Mouse (Mus musculus) limb, embryonic 14.5 days (tissue): ENCODE results near the gene Prkag2. TPM values are rescaled to one million over a fixed set of nuclear protein-coding genes. Genes with fewer than 3 reads are reported as not detected.
A peak's percentile ranks its signal among the peaks of the same experiment; 100 is the strongest.

ENCODE experiments used
- ATAC-seq: fragments of 200-750 bp; cut with Nextera tagmentation; 2 replicates; pipeline ENCODE4 v1.8.0; 2017; ENCODE audit warnings: low read depth, moderate number of reproducible peaks, moderate TSS enrichment; ENCODE audit not compliant: low FRiP score
- DNase-seq: peaks from one replicate; pipeline ENCODE4 v3.0.0-alpha.2; 2015; ENCODE audit warnings: low spot score
- H3K27ac ChIP-seq: fragments of 300-500 bp; sonication (generic); replicated peaks from 2 replicates; pipeline ENCODE4 v1.5.1; 2014; ENCODE audit warnings: low read depth, mild to moderate bottlenecking, low read length, moderate library complexity, mixed read lengths
- H3K27me3 ChIP-seq: fragments of 300-500 bp; sonication (generic); 2 replicates; pipeline ENCODE4 v1.6.1; 2014; ENCODE audit warnings: low read length, mixed read lengths; ENCODE audit not compliant: control insufficient read depth, insufficient read depth
- H3K36me3 ChIP-seq: fragments of 300-500 bp; sonication (generic); 2 replicates; pipeline ENCODE4 v1.6.1; 2014; ENCODE audit warnings: mild to moderate bottlenecking, low read length, moderate library complexity, mixed read lengths; ENCODE audit not compliant: control insufficient read depth, insufficient read depth
- H3K4me1 ChIP-seq: fragments of 300-500 bp; sonication (generic); 2 replicates; pipeline ENCODE4 v1.6.1; 2014; ENCODE audit warnings: antibody characterized with exemption, low read length, mixed read lengths; ENCODE audit not compliant: control insufficient read depth, insufficient read depth
- H3K4me2 ChIP-seq: fragments of 300-500 bp; sonication (generic); replicated peaks from 2 replicates; pipeline ENCODE4 v1.6.1; 2014; ENCODE audit warnings: low read depth, mild to moderate bottlenecking, low read length, moderate library complexity; ENCODE audit not compliant: severe bottlenecking
- H3K4me3 ChIP-seq: fragments of 300-500 bp; sonication (generic); replicated peaks from 2 replicates; pipeline ENCODE4 v1.5.1; 2014; ENCODE audit warnings: low read length
- H3K9ac ChIP-seq: fragments of 300-500 bp; sonication (generic); 2 replicates; pipeline ENCODE4 v1.6.1; 2014; ENCODE audit warnings: mild to moderate bottlenecking, low read depth, low read length, moderate library complexity; ENCODE audit not compliant: severe bottlenecking
- H3K9me3 ChIP-seq: fragments of 300-500 bp; sonication (generic); 2 replicates; pipeline ENCODE4 v1.6.1; 2016; ENCODE audit warnings: low read length; ENCODE audit not compliant: control insufficient read depth
- POLR2A ChIP-seq: fragments of 200-500 bp; IDR thresholded peaks from 2 replicates; pipeline ENCODE4 v1.8.0; 2012; ENCODE audit warnings: inconsistent platforms, mild to moderate bottlenecking, moderate library complexity, borderline replicate concordance; ENCODE audit not compliant: insufficient read depth, insufficient read length; ENCODE audit errors: extremely low read depth
- WGBS: fragments of 180-500 bp; shearing (Covaris S2); extraction: QIAGEN DNeasy Blood & Tissue Kit; methylation state at CpG from one replicate; pipeline ENCODE4 v1.1.7; 2014; 5-methylcytosine and 5-hydroxymethylcytosine counted together
- polyA plus RNA-seq, 2 experiments: library from polyadenylated mRNA; depleted of rRNA in 1 of 2; stranded (reverse) in 1 of 2; unstranded in 1 of 2; fragments of >200 nt; fragmentation: Nextera tagmentation in 1 of 2; extraction: Ambion mirVana in 1 of 2; gene quantifications; 2 replicates each; pipeline versions ENCODE4 v1.2.1 to v1.2.3; 2012 to 2014

The Prkag2 gene
- polyA plus RNA-seq, 2 experiments, result 21.3 to 32.6 TPM

DNA sequence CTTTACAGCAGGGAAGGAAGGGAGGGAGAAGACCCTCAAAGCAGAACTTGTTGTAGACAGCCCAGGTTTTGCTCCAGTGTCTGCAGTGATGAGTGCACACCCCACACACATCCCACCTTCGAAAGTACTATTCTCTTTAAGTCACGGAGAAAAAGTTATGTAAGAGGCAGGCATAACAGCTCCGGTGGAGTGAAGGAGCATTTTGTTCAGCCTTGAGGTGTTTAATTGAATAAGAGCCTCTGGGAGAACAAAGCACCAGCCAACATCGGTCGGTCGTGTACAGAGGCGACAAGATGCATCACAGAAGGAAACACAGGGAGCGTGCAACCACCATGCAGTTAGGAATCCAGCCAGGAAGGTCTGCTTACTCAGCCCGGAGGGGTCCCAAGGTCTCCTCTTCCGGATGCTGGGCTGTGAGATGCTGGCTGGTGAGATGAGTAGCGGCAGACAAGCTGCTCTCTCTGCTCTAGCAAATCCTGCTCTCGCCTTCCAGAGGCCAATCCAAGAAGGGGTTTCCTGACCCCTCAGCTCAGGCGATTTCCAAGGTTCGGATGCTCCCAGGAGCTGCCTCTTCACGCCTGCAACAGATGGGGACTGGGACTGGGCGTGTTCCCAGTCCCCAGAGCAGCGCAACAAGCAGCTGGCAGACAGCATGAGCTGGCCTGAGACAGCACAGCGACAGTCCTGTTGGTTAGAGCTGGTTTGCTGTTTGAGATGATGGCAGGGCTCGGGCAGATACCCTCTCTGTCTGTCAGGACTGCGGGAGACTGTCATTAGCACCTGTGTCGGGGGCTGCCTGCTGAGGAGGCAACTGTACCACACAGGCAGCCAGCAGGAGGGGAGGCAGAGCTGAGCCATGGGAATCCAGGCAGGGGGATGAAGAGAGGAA, 41.3 kb downstream of the Prkag2 start:
- peaks cover 13% of the 10 kb centered on the region for H3K4me1 ChIP-seq
- H3K9me3 ChIP-seq, result no peaks in the 10 kb centered on the region
- DNase-seq (no peak), ATAC-seq (0 out of 2 replicates have a peak, but pooled peaks have one; percentile 42)
- no peak overlapping the region for H3K4me3 ChIP-seq
- 21% methylated on average over 21 of the region's 21 CpGs for WGBS
- H3K4me2 ChIP-seq, result no peak overlapping the region
- H3K27me3 ChIP-seq, result no peaks in the 10 kb centered on the region
- no peak overlapping the region for H3K27ac ChIP-seq
- TF ChIP-seq POLR2A, result no peak
- peak overlapping the region; percentile 32; the same call in 1 of the 2 replicates for H3K9ac ChIP-seq
- H3K36me3 ChIP-seq, result no peaks in the 10 kb centered on the region

- DNase-seq (no peak), ATAC-seq (peak; percentile 29; the same call in 1 of the 2 replicates)
- no peaks in the 10 kb centered on the region for H3K9me3 ChIP-seq
- no peak overlapping the region for H3K9ac ChIP-seq
- H3K27me3 ChIP-seq, result no peaks in the 10 kb centered on the region
- H3K4me2 ChIP-seq, result no peak overlapping the region
- WGBS, result 34% methylated on average over 7 of the region's 7 CpGs
- H3K27ac ChIP-seq, result no peak overlapping the region
- H3K36me3 ChIP-seq, result no peaks in the 10 kb centered on the region
- peaks cover 13% of the 10 kb centered on the region for H3K4me1 ChIP-seq
- H3K4me3 ChIP-seq, result no peak overlapping the region
- no peak for TF ChIP-seq POLR2A
Measured at GRCm38 (mm10) chr5:25058417-25058816, 42.0 kb downstream of the Prkag2 start.

DNA sequence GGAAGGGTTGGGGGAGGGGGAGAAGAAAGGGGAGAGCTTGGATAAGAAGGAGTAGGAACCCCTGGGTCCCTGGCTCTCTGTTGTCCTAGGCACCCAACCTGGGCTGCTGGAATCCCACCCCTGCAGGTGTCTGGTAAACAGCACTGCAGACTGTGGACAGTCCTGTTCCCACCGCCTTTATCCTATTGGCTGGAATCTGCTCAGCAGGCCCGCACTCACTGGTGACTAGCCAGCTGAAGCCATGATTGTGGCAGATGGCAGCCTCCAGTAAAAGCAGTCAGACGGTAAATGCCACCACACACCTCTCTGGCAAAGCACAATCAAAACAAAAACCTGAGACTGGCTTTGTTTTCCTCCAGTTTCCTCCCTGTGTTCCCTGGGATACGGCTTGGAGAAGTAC, 45.2 kb downstream of the Prkag2 start:
- TF ChIP-seq POLR2A, result no peak

GRCm38 (mm10) chr5:25053971-25054658, 46.3 kb downstream of the Prkag2 start:
- no peak overlapping the region for H3K9ac ChIP-seq
- 0 out of 2 replicates have a peak overlapping the region, but pooled peaks have one; percentile 19 for H3K27ac ChIP-seq
- H3K4me2 ChIP-seq, result no peak overlapping the region
- H3K4me1 ChIP-seq, result peaks cover 7% of the 10 kb centered on the region; the same call in 1 of the 2 replicates
- ATAC-seq (no peak), DNase-seq (no peak)
- H3K9me3 ChIP-seq, result no peaks in the 10 kb centered on the region
- H3K36me3 ChIP-seq, result no peaks in the 10 kb centered on the region
- no peak for TF ChIP-seq POLR2A
- 71% methylated on average over 7 of the region's 7 CpGs for WGBS
- no peaks in the 10 kb centered on the region for H3K27me3 ChIP-seq
- H3K4me3 ChIP-seq, result no peak overlapping the region

More for the DNA sequence above, 45.2 kb downstream of the Prkag2 start:
- Histone ChIP-seq H3K4me2 (no peak overlapping the region), H3K4me1 (peaks cover 13% of the 10 kb centered on the region), H3K27ac (no peak overlapping the region), H3K27me3 (no peaks in the 10 kb centered on the region), H3K4me3 (no peak overlapping the region), H3K36me3 (no peaks in the 10 kb centered on the region), H3K9me3 (no peaks in the 10 kb centered on the region), H3K9ac (no peak overlapping the region)
- ATAC-seq (no peak), DNase-seq (no peak)
- WGBS, result 51% methylated on average over 4 of the region's 4 CpGs

DNA sequence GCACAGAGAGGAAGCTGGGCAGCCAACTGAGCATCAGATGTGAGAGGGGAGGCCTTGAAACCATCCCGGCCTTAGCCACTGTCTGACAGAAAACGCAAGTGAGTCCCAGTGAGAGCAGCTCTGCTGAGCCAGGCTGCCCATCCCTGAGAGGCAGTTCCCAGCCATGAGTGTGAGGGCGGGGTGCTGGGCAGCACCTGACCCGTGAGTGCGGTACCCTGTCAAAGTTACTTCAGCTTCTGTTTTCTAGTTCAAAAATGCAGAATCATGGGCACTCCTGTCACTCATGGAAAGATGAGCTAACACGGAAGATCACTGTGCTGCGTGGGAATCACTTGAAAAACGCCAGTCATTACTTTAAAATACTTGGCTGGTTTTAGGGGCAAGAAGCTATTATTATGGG, 49.6 kb downstream of the Prkag2 start:
- Histone ChIP-seq H3K27me3 (no peaks in the 10 kb centered on the region), H3K4me2 (no peak overlapping the region), H3K9ac (no peak overlapping the region), H3K9me3 (no peaks in the 10 kb centered on the region), H3K36me3 (no peaks in the 10 kb centered on the region), H3K4me1 (no peaks in the 10 kb centered on the region), H3K4me3 (no peak overlapping the region), H3K27ac (no peak overlapping the region)
- DNase-seq (no peak), ATAC-seq (no peak)
- WGBS, result 67% methylated on average over 8 of the region's 8 CpGs
- no peak for TF ChIP-seq POLR2A
